Mouse (Mus musculus) cerebellum, postnatal 25 days (tissue): Measurements from ENCODE around the gene Gm13199.

ENCODE experiments used
- DNase-seq, 2 experiments: peaks; one replicate each; pipeline ENCODE4 v3.0.0; 2021; ENCODE audit warnings: mixed read lengths in 2 of 2

The Gm13199 gene

GRCm38 (mm10) chr2:5821264-5821663 is 41.5 kb downstream of the Gm13199 start:
- no peak for DNase-seq
